Mouse (Mus musculus): ENCODE results near the gene Mthfd2.

GRCm38 (mm10) chr6:83322794-83323193 lies 2.9 kb downstream of the Mthfd2 start:
- no peak for TF ChIP-seq POLR2A (IDR thresholded peaks at IDR 0.05; ENCODE audit: borderline replicate concordance, extremely low read depth, low read depth, low read length)
- no peak for TF ChIP-seq CTCF (IDR thresholded peaks at IDR 0.05; ENCODE audit: insufficient read depth, low read length)

Measured in lung, adult 2 months (tissue).